Mouse (Mus musculus) left cerebral cortex, adult 11 months (tissue): ENCODE data around the gene Nsun5.
A peak's percentile ranks its signal among the peaks of the same experiment; 100 is the strongest.

ENCODE experiments used
- DNase-seq: peaks from one replicate; pipeline ENCODE4 v3.0.0; 2022; ENCODE audit warnings: low spot score

Gene Nsun5

GRCm38 (mm10) chr5:135375167-135375566 is 5.4 kb downstream of the Nsun5 start:
- DNase-seq, result no peak

GRCm38 (mm10) chr5:135376341-135376740 is 6.6 kb downstream of the Nsun5 start:
- no peak for DNase-seq

GRCm38 (mm10) chr5:135380681-135381080 is 10.9 kb downstream of the Nsun5 start:
- no peak for DNase-seq

- DNase-seq, result no peak
Measured at GRCm38 (mm10) chr5:135381356-135381925, 11.7 kb downstream of the Nsun5 start.

GRCm38 (mm10) chr5:135382746-135383145 is 13.0 kb downstream of the Nsun5 start:
- no peak for DNase-seq

GRCm38 (mm10) chr5:135383771-135384170 is 14.0 kb downstream of the Nsun5 start:
- DNase-seq, result no peak

GRCm38 (mm10) chr5:135394004-135394823 is 24.5 kb downstream of the Nsun5 start, which contains the start of gene Pom121:
Gene Pom121, minus strand, starts transcription at chr5:135394546.
- DNase-seq, result peak; percentile 53

GRCm38 (mm10) chr5:135395826-135396225 is 26.1 kb downstream of the Nsun5 start:
- DNase-seq, result no peak

GRCm38 (mm10) chr5:135399382-135399781 is 29.6 kb downstream of the Nsun5 start:
- no peak for DNase-seq

- peak; percentile 65 for DNase-seq
Measured at GRCm38 (mm10) chr5:135400244-135400643, 30.5 kb downstream of the Nsun5 start.

GRCm38 (mm10) chr5:135404623-135405022 is 34.9 kb downstream of the Nsun5 start:
- DNase-seq, result peak; percentile 33

GRCm38 (mm10) chr5:135405437-135405836 is 35.7 kb downstream of the Nsun5 start:
- no peak for DNase-seq

- no peak for DNase-seq
Measured at GRCm38 (mm10) chr5:135408114-135408513, 38.4 kb downstream of the Nsun5 start.

GRCm38 (mm10) chr5:135410266-135410665 is 40.5 kb downstream of the Nsun5 start:
- DNase-seq, result no peak
